Mouse (Mus musculus) hindbrain, embryonic 11.5 days (tissue): Measurements from ENCODE around the gene Ano8. TPM values are rescaled to one million over a fixed set of nuclear protein-coding genes. Genes with fewer than 3 reads are reported as not detected.
"Not testable (repeated sequence)": the region's sequence is repeated elsewhere in the genome, so short reads cannot be mapped to it uniquely, and the experiment has no call there.

Experiments
- ATAC-seq: fragments of 200-750 bp; cut with Nextera tagmentation; 2 replicates; pipeline ENCODE4 v1.8.0; 2017; ENCODE audit warnings: mild to moderate bottlenecking, moderate TSS enrichment, moderate library complexity; ENCODE audit not compliant: low FRiP score
- DNase-seq: peaks from one replicate; pipeline ENCODE4 v3.0.0-alpha.2; 2015; ENCODE audit warnings: low spot score
- H3K27ac ChIP-seq: fragments of 300-500 bp; sonication (generic); 2 replicates; pipeline ENCODE4 v1.5.1; 2014; ENCODE audit warnings: mild to moderate bottlenecking, low read depth, low read length
- H3K27me3 ChIP-seq: fragments of 300-500 bp; sonication (generic); 2 replicates; pipeline ENCODE4 v1.6.1; 2014; ENCODE audit warnings: mild to moderate bottlenecking, low read length, moderate library complexity, mixed read lengths; ENCODE audit not compliant: control insufficient read depth, insufficient read depth
- H3K36me3 ChIP-seq: fragments of 300-500 bp; sonication (generic); 2 replicates; pipeline ENCODE4 v1.6.1; 2014; ENCODE audit warnings: mild to moderate bottlenecking, low read length, moderate library complexity, mixed read lengths; ENCODE audit not compliant: control insufficient read depth, insufficient read depth
- H3K4me1 ChIP-seq: fragments of 300-500 bp; sonication (generic); replicated peaks from 2 replicates; pipeline ENCODE4 v1.6.1; 2014; ENCODE audit warnings: low read length, mixed read lengths; ENCODE audit not compliant: control insufficient read depth, insufficient read depth
- H3K4me2 ChIP-seq: fragments of 300-500 bp; sonication (generic); replicated peaks from 2 replicates; pipeline ENCODE4 v1.6.1; 2014; ENCODE audit warnings: mild to moderate bottlenecking, low read depth, low read length
- H3K4me3 ChIP-seq: fragments of 300-500 bp; sonication (generic); 2 replicates; pipeline ENCODE4 v1.5.1; 2014; ENCODE audit warnings: low read depth, low read length
- H3K9ac ChIP-seq: fragments of 300-500 bp; sonication (generic); 2 replicates; pipeline ENCODE4 v1.6.1; 2014; ENCODE audit warnings: low read depth, low read length
- H3K9me3 ChIP-seq: fragments of 300-500 bp; sonication (generic); 2 replicates; pipeline ENCODE4 v1.6.1; 2016; ENCODE audit warnings: low read length; ENCODE audit not compliant: control insufficient read depth
- WGBS: fragments of 180-500 bp; shearing (Covaris S2); extraction: QIAGEN DNeasy Blood & Tissue Kit; methylation state at CpG from one replicate; pipeline ENCODE4 v1.1.7; 2014; 5-methylcytosine and 5-hydroxymethylcytosine counted together
- polyA plus RNA-seq: library from polyadenylated mRNA; unstranded; fragments of >200 nt; fragmentation: Nextera tagmentation; extraction: Ambion mirVana; gene quantifications from 2 replicates; pipeline ENCODE4 v1.2.1, GENCODE M21; 2014

Ano8 gene
- polyA plus RNA-seq = 5.1 and 5.8 TPM in 2 replicates

DNA sequence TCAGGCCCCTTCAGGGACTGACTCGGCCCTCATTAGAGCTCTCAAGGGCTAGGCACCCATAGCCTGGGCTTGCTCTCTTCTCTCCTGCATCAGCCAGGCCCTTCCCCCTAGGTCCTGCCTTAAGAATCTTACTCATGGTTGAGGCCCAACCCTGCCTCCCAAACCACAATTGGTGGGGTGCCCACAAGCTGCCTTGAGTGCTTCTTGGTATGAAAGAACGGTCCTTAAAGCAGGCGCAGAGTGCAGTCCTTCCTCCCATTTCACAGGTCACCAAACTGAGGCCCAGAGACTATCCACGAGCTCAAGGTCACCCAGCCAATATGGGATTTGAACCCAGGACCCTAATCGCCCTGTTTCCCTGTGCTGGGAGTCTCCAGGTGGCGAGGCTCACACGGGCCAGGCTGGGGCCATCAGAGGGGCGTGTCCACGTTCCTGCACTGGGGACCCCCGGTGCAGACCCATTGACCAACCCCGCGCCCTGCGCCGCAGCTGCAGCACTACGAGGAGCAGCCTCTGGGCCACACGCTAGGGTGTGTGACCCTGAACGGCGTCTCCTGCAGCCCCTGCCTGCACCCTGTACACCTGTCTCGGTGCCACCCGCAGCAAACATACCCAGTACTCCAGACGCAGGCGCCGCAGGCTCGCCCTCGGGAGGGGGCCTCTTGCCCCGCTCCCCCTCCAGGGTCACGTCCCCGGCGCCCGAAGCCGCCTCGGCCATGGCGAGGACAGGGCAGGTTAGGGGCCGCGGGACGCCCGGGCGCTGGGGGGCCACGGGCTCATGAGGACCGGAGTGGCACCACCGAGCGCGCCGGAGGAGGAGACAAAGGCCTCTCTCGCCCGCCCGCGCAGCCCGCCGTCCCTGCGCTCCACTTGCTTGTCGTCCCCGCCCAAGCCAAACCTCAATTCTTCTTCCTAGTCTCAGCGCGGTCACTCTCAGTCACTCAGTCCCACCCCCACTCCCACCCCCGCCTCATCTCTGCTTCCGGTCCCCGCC is at the start of gene Ano8:
Gene Ano8 (minus strand): TSS at position 822 of the 994 bp plus-strand sequence.
- peak; percentile 91 for DNase-seq
- WGBS = 5% methylated on average over 54 of the region's 58 CpGs
- peaks cover 11% of the 10 kb centered on the region for H3K4me1 ChIP-seq

DNA sequence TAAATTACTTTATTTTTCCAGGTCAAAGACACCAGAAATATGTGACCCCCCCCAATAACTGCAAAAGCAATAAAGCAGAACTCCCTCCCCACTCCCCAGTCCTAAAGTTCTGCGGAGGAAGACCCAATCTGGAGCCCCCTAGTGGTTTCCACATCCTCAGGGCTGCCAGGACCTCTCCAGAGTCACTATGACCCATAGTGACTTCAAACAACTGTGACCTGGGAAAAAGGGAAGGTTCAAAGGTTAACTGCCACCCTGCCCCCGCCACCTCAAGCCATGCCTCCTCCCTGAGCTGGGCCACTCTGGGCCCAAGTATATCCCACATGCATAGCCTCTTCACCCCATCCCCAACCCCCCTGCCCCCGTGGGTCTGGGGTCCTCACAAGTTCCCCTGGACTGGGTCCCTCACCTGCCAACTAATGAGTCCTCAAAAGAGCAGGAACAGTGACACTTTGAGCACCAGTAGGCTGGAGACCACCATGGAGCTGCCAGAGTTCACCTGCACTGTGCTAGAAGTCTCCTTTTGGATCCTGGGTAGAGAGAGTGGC is 48.6 kb upstream of the Ano8 start:
- 38% methylated on average over 3 of the region's 3 CpGs for WGBS
- no peaks in the 10 kb centered on the region for H3K36me3 ChIP-seq
- no peaks in the 10 kb centered on the region; the same call in 1 of the 2 replicates for H3K4me1 ChIP-seq
- H3K9me3 ChIP-seq = no peaks in the 10 kb centered on the region
- DNase-seq (no peak), ATAC-seq (no peak)
- H3K27me3 ChIP-seq = peaks cover 4% of the 10 kb centered on the region; the same call in 1 of the 2 replicates
- no peak overlapping the region for H3K9ac ChIP-seq
- no peak overlapping the region for H3K4me2 ChIP-seq
- no peak overlapping the region for H3K27ac ChIP-seq
- no peak overlapping the region for H3K4me3 ChIP-seq

More for the DNA sequence above, at the start of gene Ano8:
- peak within 1 kb of the TSS; percentile 89 for H3K27ac ChIP-seq
- H3K9me3 ChIP-seq = no peaks in the 10 kb centered on the region
- H3K4me3 ChIP-seq = peak within 1 kb of the TSS; percentile 91
- H3K4me2 ChIP-seq = peak within 1 kb of the TSS; percentile 76
- peak within 1 kb of the TSS; percentile 98 for H3K9ac ChIP-seq
- peaks cover 7% of the 10 kb centered on the region; the same call in 1 of the 2 replicates for H3K36me3 ChIP-seq
- H3K27me3 ChIP-seq = peaks cover 2% of the 10 kb centered on the region; the same call in 1 of the 2 replicates
- ATAC-seq = peak; percentile 76

DNA sequence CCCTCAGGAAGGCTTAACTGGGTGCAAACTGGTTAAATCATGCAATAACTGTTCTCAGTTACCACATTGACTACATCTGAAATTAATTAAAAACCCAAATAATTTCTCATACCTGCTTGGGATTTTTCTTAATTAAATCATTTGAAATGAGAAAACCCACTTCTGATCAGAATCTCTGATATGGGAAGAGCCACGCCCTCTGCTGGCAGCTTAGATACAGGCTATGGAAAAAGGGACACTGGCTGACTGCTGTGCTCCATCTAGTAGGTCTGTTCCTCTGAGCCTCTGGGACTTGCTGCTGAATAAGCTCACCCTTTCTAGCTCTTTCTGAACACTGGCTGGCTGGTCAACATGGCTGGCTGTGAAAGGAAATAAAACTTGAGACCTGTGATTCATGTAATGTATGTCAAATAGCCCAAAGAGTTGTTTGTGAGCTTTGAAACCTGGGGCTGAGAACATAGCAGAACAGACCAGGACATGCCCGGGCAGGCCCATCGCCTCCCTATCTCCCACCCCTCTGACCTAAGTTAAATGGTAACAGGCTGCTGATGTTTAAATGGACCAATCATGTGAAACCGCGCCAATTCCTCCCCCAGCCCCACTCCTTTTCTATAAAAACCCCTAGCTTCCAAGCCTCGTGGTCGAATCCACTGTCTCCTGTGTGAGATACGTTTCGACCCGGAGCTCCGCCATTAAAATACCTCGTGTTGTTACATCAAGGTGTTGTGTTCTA is 45.1 kb upstream of the Ano8 start:
- ATAC-seq, H3K9me3 ChIP-seq, H3K36me3 ChIP-seq, H3K9ac ChIP-seq, H3K4me2 ChIP-seq, H3K4me1 ChIP-seq, H3K27ac ChIP-seq, H3K4me3 ChIP-seq: not testable (repeated sequence)
- peaks cover 11% of the 10 kb centered on the region; the same call in 1 of the 2 replicates for H3K27me3 ChIP-seq
- WGBS = 68% methylated on average over 5 of the region's 12 CpGs
- DNase-seq = peak; percentile 50

DNA sequence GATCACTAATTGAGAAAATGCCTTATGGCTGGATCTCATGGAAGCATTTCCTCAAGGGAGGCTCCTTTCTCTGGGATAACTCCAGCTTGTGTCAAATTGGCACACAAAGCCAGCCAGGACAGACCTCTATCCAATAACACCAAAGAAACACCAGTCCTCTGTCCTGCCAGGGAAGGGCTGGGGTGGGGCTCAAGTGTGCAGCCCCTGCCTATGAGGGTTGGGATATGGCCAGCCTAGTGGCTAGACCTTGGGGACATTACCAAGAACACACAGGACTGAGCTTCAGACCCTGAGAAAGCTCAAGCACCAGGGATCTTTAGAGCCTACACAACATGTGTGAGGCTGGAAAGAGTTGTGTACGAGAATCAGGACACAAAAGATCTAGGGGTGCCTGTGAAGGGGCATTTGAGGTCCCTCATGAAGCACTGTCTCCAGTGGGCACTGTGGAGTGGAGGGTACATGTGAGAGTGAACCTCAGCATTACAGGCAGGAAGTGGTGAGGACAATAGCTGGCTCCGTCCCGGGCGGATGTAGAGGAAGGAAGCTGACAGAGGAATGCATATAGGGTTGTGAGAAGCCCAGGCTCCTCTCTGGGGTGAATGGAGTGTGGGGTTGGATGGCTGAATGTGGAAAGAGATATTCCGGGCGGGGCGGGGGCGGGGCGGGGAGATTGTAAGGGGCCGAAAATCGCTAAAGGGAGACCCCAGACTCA is 42.8 kb upstream of the Ano8 start:
- 0 out of 2 replicates have a peak, but pooled peaks cover 2% of the 10 kb centered on the region for H3K4me1 ChIP-seq
- H3K4me3 ChIP-seq = no peak overlapping the region
- no peak for ATAC-seq
- DNase-seq = no peak
- H3K9ac ChIP-seq = no peak overlapping the region
- WGBS = 85% methylated on average over 11 of the region's 11 CpGs
- no peaks in the 10 kb centered on the region for H3K36me3 ChIP-seq
- no peaks in the 10 kb centered on the region for H3K9me3 ChIP-seq
- no peak overlapping the region for H3K4me2 ChIP-seq
- H3K27ac ChIP-seq = no peak overlapping the region
- peaks cover 27% of the 10 kb centered on the region for H3K27me3 ChIP-seq

DNA sequence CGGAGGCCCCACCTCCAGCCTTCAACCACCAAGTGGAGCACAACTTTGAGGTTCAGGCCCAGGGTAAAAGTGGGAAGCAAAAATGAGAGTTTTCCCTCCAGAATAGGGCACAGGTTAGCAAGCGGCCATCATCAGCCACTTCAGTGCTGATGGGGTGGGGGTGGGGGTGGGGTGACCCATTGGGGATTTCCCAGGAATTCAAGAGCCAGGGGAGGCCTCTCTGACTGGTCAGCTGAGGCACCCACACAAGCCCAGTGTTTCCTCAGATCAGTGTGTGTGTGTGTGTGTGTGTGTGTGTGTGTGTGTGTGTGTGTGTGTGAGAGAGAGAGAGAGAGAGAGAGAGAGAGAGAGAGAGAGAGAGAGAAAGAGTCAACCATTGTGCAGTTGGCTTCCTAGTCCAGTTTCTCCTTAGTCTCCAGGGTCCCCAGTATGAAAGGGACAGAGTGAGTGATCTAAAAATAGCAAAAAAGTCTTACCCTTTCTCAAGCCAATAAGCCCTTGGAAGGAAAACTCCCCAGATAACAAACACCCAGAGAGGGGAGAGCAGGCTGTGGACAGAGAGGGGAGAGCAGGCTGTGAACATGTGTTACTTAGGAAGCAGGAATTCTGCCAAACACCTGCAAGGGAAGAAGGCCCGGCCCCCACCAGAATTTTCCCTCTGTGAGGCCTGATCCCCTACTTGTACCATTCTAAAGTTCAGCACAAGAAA is 41.6 kb upstream of the Ano8 start:
- DNase-seq = no peak
- H3K27ac ChIP-seq = no peak overlapping the region
- H3K9ac ChIP-seq = no peak overlapping the region
- no peaks in the 10 kb centered on the region for H3K9me3 ChIP-seq
- 43% methylated on average over 3 of the region's 3 CpGs for WGBS
- no peak for ATAC-seq
- no peak overlapping the region for H3K4me3 ChIP-seq
- H3K4me1 ChIP-seq = 0 out of 2 replicates have a peak, but pooled peaks cover 2% of the 10 kb centered on the region
- H3K4me2 ChIP-seq = no peak overlapping the region
- H3K36me3 ChIP-seq = no peaks in the 10 kb centered on the region
- H3K27me3 ChIP-seq = peaks cover 27% of the 10 kb centered on the region

DNA sequence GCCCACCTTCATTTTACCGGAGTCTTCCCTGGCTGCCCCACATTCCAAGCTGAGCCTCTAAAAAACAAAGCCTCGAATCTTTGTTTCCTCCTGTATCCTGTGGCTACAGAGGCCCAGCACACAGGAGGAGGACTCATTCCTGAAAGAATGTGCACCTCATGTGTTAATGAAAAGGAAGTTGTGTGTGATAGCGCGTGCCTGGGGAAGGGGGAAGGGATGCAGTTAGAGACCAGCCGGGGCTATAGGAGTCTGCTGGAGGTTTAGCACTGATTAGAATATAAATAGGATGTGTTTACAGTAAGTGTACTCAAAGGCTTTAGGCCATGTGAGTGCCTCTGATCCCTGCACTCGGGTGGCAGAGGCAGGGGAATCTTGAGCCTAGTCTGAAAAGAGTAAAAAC is 40.5 kb upstream of the Ano8 start:
- 6% methylated on average over 6 of the region's 6 CpGs for WGBS
- H3K4me1 ChIP-seq = 0 out of 2 replicates have a peak, but pooled peaks cover 2% of the 10 kb centered on the region
- no peak overlapping the region for H3K4me2 ChIP-seq
- H3K9me3 ChIP-seq = no peaks in the 10 kb centered on the region
- H3K27ac ChIP-seq = no peak overlapping the region
- DNase-seq (peak; percentile 29), ATAC-seq (no peak)
- H3K9ac ChIP-seq = no peak overlapping the region
- H3K36me3 ChIP-seq = no peaks in the 10 kb centered on the region
- no peak overlapping the region for H3K4me3 ChIP-seq
- peaks cover 27% of the 10 kb centered on the region for H3K27me3 ChIP-seq

DNA sequence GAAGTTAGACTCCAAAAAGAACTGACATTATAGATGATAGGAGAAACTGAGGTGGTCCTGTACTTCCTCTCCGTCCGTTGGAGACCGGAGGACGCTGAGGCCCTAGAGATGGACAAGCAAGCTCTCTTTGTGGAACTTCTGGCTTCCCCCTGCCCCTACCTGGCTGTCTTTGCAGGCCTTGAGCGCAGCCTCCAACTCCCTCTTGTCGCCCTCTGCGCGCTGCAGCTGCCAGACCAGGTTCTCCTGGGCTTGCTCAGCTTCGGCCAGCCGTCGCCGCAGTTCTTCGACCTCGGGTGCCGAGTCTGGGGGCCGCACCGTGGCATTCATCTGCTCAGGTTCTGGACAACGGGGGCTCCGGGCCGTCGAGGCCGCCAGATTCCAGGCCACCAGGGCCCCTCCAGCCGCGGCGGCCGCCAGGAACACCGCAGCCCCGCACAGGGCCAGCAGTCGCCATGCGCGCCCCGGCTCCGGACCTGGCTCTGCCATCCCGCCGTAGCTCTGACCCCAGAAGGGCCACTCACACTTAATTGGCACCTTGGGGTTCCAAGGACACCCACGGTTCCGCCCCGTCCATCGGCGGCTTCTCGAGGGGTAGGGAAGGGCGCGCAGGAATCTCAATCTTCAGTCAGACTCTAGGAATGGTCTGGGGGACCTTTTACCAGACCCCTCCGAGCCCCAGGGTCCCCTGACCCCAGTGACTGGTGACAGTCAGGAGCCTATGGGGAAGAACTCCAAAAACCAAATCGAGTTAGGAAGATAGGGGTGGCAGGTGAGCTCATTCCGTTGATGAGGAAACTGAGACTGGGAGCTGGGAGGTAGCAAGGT is 39.7 kb upstream of the Ano8 start, which contains the start of gene Ccdc194:
Gene Ccdc194 (minus strand): TSS at position 486 of the 825 bp plus-strand sequence.
- Histone ChIP-seq H3K36me3 (no peaks in the 10 kb centered on the region), H3K27ac (no peak within 1 kb of the TSS), H3K9me3 (no peaks in the 10 kb centered on the region), H3K9ac (peak within 1 kb of the TSS; percentile 2; the same call in 1 of the 2 replicates), H3K27me3 (peaks cover 27% of the 10 kb centered on the region), H3K4me3 (0 out of 2 replicates have a peak within 1 kb of the TSS, but pooled peaks have one; percentile 6), H3K4me1 (0 out of 2 replicates have a peak, but pooled peaks cover 2% of the 10 kb centered on the region), H3K4me2 (peak within 1 kb of the TSS; percentile 18; the same call in 1 of the 2 replicates)
- ATAC-seq (no peak), DNase-seq (peak; percentile 43)
- WGBS = 7% methylated on average over 46 of the region's 46 CpGs
